Mouse (Mus musculus): ENCODE measurements around the gene Aph1a.
A peak's percentile ranks its signal among the peaks of the same experiment; 100 is the strongest.
"Not testable (repeated sequence)": the region's sequence is repeated elsewhere in the genome, so short reads cannot be mapped to it uniquely, and the experiment has no call there.

Aph1a gene

DNA sequence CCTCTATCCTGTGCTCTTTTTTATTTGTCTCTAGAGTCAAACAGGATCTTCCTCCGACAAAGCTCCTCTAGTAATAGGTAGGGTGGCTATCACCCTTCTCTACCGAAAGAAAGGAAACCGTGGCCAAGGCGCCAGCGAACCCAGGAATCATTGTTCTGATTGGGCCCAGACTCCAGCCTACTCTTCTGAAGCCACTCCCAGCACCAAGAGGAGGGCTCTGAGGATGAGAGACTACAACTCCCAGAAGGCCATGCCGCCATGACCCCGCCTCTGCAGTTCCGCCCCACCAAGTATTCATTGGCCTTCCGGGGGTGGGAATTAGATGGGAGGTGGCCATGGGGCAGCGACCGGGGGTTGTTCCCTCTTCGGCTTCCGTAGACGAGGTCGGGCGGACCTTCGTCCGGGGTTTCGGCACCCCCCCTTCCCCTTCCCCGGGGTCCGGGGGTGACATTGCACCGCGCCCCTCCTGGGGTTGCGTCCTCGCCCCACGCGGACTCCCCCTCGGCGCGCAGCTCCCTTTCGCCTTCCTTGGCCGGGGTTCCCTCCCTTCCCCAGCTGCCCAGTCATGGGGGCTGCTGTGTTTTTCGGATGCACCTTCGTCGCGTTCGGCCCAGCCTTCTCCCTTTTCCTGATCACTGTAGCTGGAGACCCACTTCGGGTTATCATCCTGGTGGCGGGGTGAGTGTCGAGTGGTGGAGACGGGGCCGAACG, at the start of gene Aph1a:
Gene Aph1a (plus strand): TSS at position 364 of the 711 bp plus-strand sequence.
- DNase-seq (ENCODE audit: low spot score) = peak; percentile 98

DNA sequence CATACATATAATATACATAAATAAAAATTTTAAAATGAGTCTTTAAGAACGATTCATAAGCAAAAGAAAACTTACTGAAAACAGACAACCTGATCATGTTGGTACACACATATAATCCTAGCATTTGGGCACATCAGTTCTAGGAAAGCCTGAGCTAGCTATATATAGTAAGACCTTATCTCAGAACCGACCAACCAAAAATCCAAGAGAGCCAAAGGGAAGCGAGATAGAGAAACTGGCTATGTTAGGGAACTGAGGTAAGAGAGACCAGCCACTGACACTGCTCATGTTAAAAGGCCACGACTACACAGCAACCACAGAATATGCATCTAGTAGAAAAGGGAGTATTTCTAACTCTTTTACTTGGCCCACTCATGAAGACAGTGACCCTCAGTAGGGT, 43.2 kb upstream of the Aph1a start:
- DNase-seq (ENCODE audit: low spot score) = no peak

DNA sequence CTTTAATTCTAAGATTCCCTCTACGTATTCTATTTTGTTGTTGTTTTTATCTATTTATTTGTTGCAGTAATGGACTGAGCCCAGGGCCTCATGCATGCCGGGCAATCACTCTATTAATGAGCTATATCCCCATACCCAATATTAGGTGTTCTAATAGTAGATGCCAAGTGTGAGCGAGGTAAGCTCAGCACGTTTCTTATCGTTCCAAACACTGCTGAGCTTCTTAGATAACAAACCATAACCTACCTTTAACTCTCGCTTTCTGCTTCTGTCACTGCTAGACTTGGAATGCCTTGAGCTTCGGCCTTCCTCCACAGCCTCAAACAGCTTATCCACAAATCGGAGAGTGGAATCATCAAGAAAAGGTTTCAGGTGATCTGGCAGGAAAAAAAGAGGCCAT, 42.5 kb upstream of the Aph1a start:
- DNase-seq (ENCODE audit: low spot score) = no peak

DNA sequence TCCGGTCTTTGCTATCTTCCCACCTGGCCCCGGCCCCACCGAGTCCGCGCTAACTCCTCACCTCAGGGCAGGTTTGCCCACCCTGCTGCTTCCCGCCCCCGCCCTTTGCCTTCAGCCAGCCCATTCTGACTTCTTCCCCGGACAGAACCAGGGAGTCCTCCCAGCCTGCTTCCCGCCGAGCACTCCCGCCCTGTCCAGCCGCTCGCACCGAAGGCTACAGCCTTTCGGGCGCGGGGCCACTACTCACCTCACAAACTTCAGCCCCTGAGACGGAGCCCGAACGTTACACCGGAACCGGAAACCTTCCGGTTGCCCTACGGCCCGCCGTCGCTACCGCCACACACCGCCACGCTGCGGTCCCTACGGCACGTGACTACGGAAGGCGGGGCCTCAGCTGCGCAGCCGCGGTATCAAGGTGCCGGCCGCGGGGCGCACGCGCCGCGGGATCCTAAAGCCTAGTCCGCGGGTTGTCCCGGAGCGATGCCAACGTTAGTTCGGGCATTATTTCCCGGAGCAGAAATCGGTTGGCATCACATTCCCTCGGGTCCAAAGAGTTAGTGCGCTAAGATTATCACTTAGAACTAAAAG, 38.2 kb upstream of the Aph1a start, which contains the start of gene Prpf3:
Gene Prpf3 (minus strand): TSS at position 384 of the 588 bp plus-strand sequence.
- peak; percentile 96 for DNase-seq (ENCODE audit: low spot score)

DNA sequence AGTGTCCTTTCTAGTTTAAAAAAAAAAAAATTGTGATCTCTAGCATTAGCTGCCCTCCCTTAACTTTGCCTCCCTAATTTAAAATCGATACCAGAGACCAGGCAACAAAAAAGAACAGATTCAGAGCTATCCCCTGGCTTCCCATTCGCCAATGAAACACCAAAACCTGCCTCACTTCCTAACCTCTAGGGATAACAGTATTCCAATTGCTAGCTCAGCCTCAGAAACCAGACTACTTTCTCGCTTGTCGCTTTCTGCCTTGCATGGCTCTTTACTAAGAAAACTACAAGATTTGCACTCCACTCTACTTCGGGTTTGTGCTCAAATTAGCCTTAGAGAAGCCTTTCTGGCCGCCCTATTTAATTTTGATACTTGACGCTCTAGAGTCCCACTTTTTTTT, 37.7 kb upstream of the Aph1a start:
- DNase-seq (ENCODE audit: low spot score) = no peak

DNA sequence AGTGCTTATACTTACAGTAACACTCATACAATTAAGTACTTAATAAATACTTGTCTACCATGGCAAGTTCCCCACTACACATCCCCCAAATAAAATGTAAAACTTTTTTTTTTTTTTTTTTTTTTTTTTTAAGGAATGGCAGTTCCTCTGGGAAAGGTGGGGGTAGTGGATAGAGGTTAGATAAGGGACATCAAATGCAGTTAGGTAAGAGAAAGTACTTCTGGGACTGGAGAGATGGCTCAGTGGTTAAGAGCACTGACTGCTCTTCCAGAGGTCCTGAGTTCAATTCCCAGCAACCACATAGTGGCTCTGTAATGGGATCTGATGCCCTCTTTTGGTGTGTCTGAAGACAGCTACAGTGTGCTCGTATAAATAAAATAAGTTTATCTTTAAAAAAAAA, 36.7 kb upstream of the Aph1a start:
- not testable (repeated sequence) for DNase-seq (ENCODE audit: low spot score)

DNA sequence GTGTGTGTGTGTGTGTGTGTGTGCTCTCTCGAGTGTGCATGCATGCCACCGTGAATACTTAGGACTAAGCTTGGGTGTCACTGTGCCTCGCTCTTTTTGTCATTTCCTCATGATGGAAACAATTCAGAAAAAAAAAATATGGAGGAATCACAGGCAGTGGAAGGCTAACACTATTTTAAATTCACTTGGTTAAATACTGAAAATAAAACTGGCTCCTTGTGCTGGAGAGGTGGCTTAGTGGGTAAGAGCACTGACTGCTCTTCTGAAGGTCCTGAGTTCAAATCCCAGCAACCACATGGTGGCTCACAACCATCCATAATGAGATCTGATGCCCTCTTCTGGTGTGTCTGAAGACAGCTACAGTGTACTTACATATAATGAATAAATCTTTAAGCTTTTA, 35.5 kb upstream of the Aph1a start:
- DNase-seq (ENCODE audit: low spot score) = not testable (repeated sequence)

DNA sequence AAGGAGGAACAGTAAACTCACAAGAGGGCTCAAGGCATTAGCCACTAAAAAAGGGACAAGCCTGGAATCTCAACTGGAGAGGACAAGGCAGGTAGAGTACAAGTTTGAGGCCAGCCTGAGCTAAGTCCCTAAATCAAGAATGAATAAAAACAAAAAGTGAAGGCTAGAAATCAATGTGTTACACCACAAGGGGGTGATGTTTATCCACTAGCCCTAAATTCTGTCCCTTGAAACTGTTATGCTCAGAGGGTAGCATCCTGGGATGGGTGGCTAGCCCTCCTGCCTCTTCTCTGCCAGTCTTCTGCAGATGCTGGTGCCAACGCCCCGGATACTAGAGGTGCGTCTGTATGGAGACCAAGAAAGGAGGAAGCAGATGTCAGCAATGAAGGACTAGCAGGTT, 33.4 kb upstream of the Aph1a start:
- DNase-seq (ENCODE audit: low spot score) = peak; percentile 26

DNA sequence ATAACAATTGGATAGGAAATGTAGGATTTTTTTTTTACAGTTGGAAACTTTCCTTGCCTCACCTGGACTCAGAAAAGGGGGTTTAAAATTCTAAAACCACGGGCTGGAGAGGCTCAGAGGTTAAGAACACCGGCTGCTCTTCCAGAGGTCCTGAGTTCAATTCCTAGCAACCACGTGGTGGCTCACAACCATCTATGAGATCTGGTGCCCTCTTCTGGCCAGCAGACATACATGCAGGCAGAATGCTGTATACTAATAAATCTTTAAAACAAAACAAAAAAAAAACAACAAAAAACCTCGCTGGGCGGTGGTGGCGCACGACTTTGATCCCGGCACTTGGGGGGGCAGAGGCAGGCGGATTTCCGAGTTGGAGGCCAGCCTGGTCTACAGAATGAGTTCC, 32.6 kb upstream of the Aph1a start:
- peak; percentile 8 for DNase-seq (ENCODE audit: low spot score)

DNA sequence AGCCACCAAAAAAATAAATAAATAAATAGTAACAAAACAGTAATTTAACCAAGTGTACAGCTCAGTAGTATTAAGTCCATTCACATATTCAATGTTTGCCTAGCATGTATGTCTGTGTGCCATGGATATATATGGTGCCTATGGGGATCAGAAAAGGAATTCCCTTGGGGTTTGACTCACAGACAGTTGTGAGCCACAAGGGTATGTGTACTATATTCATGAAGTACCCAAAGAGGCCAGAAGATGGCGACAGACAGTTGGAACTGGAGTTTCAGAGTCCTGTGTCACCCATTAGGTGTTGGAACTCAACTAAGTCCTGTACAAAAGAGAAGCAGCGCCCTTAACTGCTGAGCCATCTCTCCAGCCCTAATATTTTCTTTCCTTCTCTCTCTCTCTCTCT, 32.0 kb upstream of the Aph1a start:
- DNase-seq (ENCODE audit: low spot score) = peak; percentile 91

DNA sequence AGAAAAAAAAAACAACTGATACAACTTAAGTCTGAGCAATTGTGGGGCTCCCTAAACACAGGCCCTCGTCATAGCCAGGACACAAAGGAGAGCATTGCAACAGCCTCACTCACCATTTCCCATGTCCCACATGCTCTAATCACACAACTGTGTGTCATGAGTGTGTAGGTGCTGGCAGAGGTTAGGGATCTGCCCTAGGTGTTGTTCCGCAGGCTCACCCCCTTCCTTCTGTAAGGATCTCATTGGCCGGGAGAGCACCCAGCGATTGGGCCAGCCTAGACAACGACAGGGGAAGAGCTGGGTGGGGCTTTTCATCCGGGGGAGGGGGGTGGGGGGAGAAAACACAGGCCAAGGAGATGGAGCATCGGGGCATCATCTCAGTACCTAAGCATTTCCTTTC, 30.2 kb upstream of the Aph1a start:
- no peak for DNase-seq (ENCODE audit: low spot score)

DNA sequence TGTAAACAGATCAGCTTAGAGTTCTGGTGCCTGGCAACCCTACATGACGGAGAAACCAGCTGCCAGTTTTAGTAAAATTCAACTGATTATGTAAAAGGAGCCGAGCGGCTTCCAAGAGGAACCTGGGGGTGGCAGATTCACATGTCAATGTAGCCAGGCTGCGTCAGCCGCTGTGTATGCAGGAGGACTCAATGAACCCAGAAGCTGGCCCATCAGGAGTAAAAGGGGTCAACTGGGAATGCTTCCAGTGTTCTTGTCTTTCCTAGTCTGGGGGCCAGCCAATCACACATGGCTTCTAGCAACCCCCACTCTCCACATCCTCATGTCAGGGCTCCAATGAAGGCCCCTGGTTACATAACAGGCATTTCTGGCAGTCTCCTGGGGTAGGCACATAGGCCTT, 28.7 kb upstream of the Aph1a start:
- no peak for DNase-seq (ENCODE audit: low spot score)

DNA sequence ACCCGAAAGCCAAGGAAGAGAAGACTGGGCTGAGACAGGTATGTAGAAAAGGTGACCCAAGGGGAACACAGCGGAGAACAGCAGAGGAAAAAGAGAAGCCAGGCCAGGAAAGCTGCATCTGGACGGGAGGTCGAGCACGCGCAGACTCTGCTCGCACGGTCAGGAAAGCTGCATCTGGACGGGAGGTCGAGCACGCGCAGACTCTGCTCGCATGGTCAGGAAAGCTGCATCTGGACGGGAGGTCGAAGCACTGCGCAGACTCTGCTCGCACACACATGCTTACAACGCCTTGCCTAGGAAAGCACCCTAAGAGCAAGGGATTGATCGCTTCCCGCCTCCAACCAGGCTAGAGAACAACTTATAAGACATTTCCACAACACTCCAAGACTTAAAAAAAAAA, 28.2 kb upstream of the Aph1a start:
- no peak for DNase-seq (ENCODE audit: low spot score)

DNA sequence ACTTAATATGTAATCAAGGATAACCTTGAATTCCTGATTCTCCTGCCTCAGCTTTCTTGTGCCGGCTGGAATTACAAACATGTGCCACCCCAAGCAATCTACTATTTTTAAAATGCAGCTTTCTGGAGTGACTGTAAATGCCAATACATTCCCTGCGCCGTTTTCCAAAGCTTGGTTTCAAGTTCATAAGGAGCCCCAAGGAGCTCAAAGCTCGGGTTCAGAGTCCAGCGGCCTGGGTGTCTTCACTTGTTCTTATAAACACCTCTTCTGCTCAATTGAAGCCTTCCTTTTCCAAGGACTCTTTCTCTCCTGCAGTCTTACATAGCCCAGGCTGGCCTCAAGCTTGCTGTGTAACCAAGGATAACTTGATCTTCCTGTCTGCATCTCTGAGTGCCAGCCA, 27.7 kb upstream of the Aph1a start:
- DNase-seq (ENCODE audit: low spot score) = no peak

DNA sequence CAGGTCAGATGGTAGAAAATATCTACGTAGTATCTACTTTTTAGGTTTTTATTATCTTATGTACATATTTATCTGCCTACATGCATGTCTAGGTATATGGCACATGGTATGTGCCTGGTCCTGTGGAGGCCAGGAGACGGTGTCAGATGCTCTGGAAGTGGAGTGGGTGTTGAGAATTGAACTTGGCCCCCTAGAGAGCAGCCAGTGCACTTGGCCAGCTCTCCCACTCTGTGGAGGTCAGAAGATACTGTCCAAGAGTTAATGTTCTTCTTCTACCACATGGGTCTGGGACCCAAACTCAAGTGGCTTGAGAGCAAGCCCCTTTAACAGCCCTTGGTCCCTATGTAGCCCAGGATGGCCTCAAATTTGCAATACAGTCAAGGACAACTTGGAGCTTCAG, 26.4 kb upstream of the Aph1a start:
- no peak for DNase-seq (ENCODE audit: low spot score)

DNA sequence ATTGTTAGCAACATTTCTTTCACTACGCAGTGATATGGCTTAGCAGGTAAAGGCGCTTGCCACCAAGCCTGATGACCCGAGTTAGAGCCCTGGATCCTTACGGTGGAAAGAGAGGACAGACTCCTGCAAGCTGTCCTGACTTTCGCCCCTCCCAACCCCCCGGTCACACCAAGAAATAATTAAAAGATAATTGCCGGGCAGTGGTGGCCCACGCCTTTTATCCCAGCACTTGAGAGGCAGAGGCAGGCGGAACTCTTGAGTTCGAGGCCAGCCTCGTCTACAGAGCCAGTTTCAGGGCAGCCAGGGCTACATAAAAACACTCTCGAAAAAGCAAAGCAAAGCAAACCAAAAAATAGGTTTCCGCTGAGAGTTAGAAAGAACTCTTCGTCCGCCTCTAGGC, 22.8 kb upstream of the Aph1a start:
- no peak for DNase-seq (ENCODE audit: low spot score)

DNA sequence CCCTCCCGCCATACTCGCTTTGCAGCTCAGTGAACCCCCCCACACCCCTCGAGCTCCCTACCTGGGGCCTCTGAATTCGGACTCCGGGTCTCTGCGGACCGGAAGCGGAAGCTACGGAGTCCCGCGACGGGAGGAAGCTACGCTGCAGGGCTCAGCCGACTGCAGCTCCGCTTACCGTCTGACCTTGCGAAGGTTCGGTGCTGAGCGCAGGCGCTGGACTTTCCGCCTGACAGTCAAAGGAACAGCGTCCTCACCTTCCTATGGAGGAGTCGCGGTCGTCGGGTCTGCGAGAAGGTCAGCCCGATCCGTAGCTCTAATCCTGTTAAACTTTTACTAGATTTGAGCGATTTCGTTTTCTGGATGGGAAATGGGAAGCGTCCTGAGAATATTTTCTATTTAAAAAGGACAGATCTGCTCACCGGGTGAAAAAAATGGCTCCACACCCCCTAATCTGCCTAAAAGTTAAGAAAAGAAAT, 22.3 kb upstream of the Aph1a start, which contains the start of gene Mrps21:
Gene Mrps21 (minus strand): TSS at position 128 of the 476 bp plus-strand sequence.
- peak; percentile 93 for DNase-seq (ENCODE audit: low spot score)

DNA sequence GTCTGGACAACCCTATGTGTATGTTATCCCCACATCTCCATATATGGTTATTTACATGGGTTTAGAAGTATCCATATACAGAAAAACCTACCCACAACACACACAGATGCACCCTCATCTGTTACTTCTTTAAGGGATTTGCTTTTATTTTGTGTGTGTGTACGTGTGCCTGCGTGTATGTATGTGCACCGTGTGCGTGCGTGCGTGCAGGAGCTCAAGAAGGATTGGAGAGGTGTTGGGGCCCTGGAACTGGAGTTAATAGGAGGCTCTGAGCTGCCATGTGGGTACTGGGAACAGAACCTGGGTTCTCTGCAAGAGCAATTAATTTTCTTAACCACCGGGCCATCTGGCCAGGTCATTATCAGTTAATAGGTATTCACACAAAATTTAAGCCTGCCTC, 21.7 kb upstream of the Aph1a start:
- no peak for DNase-seq (ENCODE audit: low spot score)

DNA sequence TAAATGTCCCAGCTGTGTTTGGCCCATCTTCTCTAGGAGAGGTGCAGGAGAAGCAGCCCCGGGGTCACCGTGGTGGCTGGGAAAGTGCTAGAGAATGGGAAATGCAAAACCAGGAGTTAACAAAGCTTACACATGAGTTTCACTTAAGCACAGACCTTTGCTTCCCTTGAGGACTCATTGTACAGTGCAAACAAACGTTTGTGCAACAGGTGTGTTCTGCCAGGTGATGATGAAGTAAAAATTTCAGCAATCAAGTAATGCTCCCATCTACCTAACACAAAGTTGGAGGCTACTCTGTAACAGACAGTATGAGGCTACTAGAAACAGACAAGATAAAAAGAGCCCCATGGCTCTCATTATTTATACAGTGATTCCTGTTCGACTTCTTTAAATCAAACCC, 14.7 kb upstream of the Aph1a start:
- DNase-seq (ENCODE audit: low spot score) = no peak

DNA sequence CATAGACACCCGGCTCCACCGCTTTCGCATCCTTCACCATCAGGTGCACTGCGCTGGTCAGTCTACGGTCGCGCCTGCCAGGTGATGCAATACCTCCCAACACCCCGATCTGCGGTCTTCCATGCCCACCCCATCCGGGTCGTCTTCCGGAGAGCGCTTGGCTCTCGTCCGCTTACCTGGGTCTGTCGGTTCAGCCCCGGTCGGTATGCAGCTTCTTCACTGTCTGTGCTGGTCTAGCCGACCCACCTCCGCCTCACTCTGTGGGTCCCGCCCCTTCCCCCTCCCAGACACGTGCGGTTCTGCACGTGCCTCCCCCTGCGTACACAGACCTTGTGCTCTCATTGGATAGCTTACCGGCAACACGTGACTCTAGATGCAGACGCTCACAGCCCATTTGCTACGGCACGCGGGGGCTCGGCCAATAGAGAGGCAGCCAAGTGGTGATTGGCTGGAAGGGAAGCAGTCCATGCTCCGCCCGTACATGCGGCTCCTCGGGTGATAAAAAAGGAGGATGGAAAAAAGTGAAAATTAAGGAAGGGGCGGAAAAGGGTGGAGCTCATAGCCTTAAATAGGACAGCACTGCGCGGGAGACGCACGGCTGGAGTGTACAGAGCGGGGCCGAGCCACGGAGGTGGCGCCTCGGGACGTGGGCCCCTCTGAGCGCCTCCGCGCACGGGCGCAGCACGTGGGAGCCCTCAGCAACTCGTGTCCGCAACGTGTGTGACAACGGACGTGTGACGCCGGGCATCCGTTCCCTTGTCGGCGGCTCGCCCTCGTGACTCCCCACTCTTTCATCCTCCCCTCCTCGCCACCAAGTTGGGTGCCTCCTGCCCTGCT, 11.6 kb upstream of the Aph1a start, which contains the start of gene Ciart:
Gene Ciart (minus strand): TSS at position 273 of the 837 bp plus-strand sequence.
- peak; percentile 97 for DNase-seq (ENCODE audit: low spot score)

DNA sequence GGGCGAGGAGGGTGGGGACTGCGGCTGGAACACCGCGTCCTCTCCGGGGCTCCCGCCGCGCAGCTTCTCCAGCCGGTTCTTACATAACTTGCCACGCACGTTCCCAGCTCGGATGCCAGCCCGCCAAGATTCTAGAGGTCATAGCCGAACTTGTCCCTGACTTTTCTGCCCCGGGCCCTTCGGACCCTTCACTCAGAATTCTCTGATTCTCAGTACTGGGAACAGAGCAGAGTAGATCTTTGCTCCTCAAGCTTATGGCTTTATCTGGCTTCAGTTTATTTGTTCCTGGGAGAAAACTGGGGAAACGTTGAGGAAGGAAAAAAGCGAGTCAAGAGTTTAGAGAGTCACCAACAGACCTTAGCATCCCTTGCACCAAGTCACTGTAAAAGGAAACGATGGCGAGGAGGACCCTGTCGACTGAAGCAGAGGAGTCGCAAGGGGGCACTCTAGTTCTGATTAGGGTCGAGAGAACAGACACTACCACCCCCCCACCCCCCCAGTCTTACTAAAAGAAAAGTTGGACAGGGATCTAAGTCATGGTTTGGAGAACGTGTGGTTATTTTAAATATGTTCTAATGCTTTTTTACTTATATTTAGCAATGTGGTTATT, 10.8 kb upstream of the Aph1a start:
- peak; percentile 89 for DNase-seq (ENCODE audit: low spot score)

DNA sequence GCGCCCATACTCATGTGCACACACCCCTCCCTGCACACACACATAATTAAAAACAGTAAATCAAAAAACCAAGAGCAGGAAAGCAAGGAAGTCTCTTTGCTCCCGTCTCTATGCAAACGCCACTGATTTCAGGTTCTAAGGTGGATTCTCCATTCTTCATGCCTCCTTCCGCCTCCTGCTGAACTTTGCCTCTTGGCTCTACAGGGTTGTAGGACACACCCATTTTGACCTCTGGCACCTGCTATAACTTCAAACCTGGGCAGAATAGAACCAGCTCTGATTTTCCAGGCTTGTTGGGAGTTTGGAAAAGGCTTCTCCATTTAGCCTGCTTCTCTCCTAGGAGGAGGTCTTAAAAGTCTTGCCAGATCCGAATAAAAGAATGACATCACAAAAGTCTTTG, 9.4 kb upstream of the Aph1a start:
- DNase-seq (ENCODE audit: low spot score) = no peak
